ENCODE assay signal across 9 mouse cellular contexts in the genomic region with DNA sequence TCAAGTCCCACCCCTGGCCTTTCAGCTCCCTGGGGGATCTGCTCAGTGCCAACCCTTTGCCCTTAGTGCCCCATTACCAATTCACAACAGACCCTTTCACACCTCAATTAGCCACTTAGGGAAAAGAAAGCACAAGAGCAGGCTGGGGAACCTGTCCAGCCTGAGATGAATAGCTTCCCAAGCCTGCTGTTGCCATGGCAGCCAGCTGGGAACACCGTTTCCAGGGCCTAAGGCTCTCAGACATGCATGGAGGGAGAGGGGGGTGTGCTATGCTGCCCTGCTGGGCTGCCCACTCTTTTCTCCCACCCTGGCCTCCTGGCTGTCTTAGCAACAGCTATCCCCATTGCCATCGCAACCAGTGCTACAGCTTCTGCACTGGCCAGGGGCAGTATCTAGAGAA. TPM values are rescaled to one million over a fixed set of nuclear protein-coding genes. Genes with fewer than 3 reads are reported as not detected.
DNase-seq lines count a peak whose midpoint lies in the region; ATAC-seq lines count a peak whose summit lies in the region.
"Had no signal": no experiment of that assay in that cellular context is flagged by ENCODE, and none has a peak within 500 bp of the region (broad histone marks: within the 10 kb centered on the region; RNA-seq: fewer than 3 reads in every experiment).

No protein-coding gene starts in this region.

- no peak overlapping the region for H3K4me2 ChIP-seq in forebrain, embryonic 11.5 days (ENCODE audit: low read depth, low read length, severe bottlenecking)
- H3K4me2 ChIP-seq in limb, embryonic 12.5 days = no peak overlapping the region
- no peak overlapping the region for H3K4me2 ChIP-seq in stomach, embryonic 14.5 days (replicated peaks; ENCODE audit: low read depth, low read length)

- H3K36me3 ChIP-seq in forebrain, embryonic 11.5 days (ENCODE audit: control insufficient read depth, insufficient read depth, low read length) = no peaks in the 10 kb centered on the region
- H3K36me3 ChIP-seq in limb, embryonic 12.5 days = no peaks in the 10 kb centered on the region
- H3K36me3 ChIP-seq in stomach, embryonic 14.5 days (ENCODE audit: control insufficient read depth, insufficient read depth, low read length) = no peaks in the 10 kb centered on the region

- 0% methylated on average over 2 of the region's 2 CpGs for WGBS in forebrain, embryonic 11.5 days
- 5% methylated on average over 2 of the region's 2 CpGs for WGBS in limb, embryonic 12.5 days
- 8% methylated on average over 2 of the region's 2 CpGs for WGBS in stomach, embryonic 14.5 days

- H3K9ac ChIP-seq in forebrain, embryonic 11.5 days (ENCODE audit: low read length) = no peak overlapping the region
- H3K9ac ChIP-seq in limb, embryonic 12.5 days (replicated peaks) = no peak overlapping the region
- H3K9ac ChIP-seq in stomach, embryonic 14.5 days (replicated peaks; ENCODE audit: low read depth, low read length) = no peak overlapping the region

- peak; percentile 56 to 65 for DNase-seq in cerebellum, postnatal 10 days
- DNase-seq in cerebellum, postnatal 36 days = no peak
- DNase-seq in forebrain, embryonic 11.5 days (ENCODE audit: low spot score) = peak; percentile 93
- DNase-seq in kidney, adult 9 months = peak; percentile 34
- no peak for DNase-seq in thymus, postnatal 14 days

- no peaks in the 10 kb centered on the region for H3K27me3 ChIP-seq in forebrain, embryonic 11.5 days (ENCODE audit: control insufficient read depth, insufficient read depth, low read length)
- H3K27me3 ChIP-seq in limb, embryonic 12.5 days = no peaks in the 10 kb centered on the region
- H3K27me3 ChIP-seq in stomach, embryonic 14.5 days (ENCODE audit: control insufficient read depth, insufficient read depth, low read length) = no peaks in the 10 kb centered on the region

- no peaks in the 10 kb centered on the region for H3K9me3 ChIP-seq in forebrain, embryonic 11.5 days (ENCODE audit: control insufficient read depth, low read length)
- H3K9me3 ChIP-seq in limb, embryonic 12.5 days = no peaks in the 10 kb centered on the region
- H3K9me3 ChIP-seq in stomach, embryonic 14.5 days (ENCODE audit: control insufficient read depth, low read depth, low read length) = no peaks in the 10 kb centered on the region

- peak overlapping the region; percentile 8; the same call in 1 of the 2 replicates for H3K27ac ChIP-seq in forebrain, embryonic 11.5 days (ENCODE audit: low read depth, low read length)
- H3K27ac ChIP-seq in limb, embryonic 12.5 days = no peak overlapping the region
- no peak overlapping the region for H3K27ac ChIP-seq in stomach, embryonic 14.5 days (ENCODE audit: low read length)

- H3K4me1 ChIP-seq in forebrain, embryonic 11.5 days (replicated peaks; ENCODE audit: control insufficient read depth, insufficient read depth, low read length) = peaks cover 8% of the 10 kb centered on the region; the same call in 1 of the 2 replicates
- H3K4me1 ChIP-seq in limb, embryonic 12.5 days (replicated peaks) = 0 out of 2 replicates have a peak, but pooled peaks cover 4% of the 10 kb centered on the region
- H3K4me1 ChIP-seq in stomach, embryonic 14.5 days (ENCODE audit: control insufficient read depth, insufficient read depth, low read length) = peaks cover 5% of the 10 kb centered on the region; the same call in 1 of the 2 replicates

- H3K4me3 ChIP-seq in forebrain, embryonic 11.5 days (ENCODE audit: low read depth, low read length) = no peak overlapping the region
- H3K4me3 ChIP-seq in limb, embryonic 12.5 days (replicated peaks) = no peak overlapping the region
- no peak overlapping the region for H3K4me3 ChIP-seq in stomach, embryonic 14.5 days (ENCODE audit: low read depth, low read length)
- H3K4me3 ChIP-seq: megakaryocyte, embryonic 14.5 days had no signal

- ATAC-seq in forebrain, embryonic 11.5 days (replicated peaks; ENCODE audit: low FRiP score) = peak; percentile 97
- peak; percentile 90 for ATAC-seq in limb, embryonic 12.5 days (ENCODE audit: insufficient number of reproducible peaks, insufficient read depth, low FRiP score, low TSS enrichment, low read depth)
- ATAC-seq in stomach, embryonic 14.5 days (ENCODE audit: insufficient number of reproducible peaks, insufficient read depth, low FRiP score, low read depth) = peak; percentile 78; the same call in 1 of the 2 replicates
- no peak for ATAC-seq in inflammation-experienced regulatory T-cells, adult 6 months

RNA-seq across cellular contexts. Expression of gene Jam3, which starts 47.9 kb away (rescaled TPM):
- 168 and 176 TPM in 2 replicates for polyA plus RNA-seq in forebrain, embryonic 11.5 days (2014; fragmentation: Nextera tagmentation; extraction: Ambion mirVana)
- 127 and 131 TPM in 2 replicates for polyA plus RNA-seq in limb, embryonic 12.5 days (2016; fragmentation: Nextera tagmentation; extraction: Ambion mirVana)
- 70.0 and 70.5 TPM in 2 replicates for polyA plus RNA-seq in stomach, embryonic 14.5 days (2014; fragmentation: Nextera tagmentation; extraction: Ambion mirVana)
- under 1 TPM in 2 of 3 experiments, not detected in 1; 0.74 to 0.95 TPM for polyA plus RNA-seq in inflammation-experienced regulatory T-cells, adult 6 months (2017; shearing (Covaris generic))

Comparison
In these comparisons a context has a peak if more than half of its experiments do, and no peak if none do; other contexts are left out.
1. DNase-seq: peak in cerebellum, postnatal 10 days (2 of 2), forebrain, embryonic 11.5 days (single experiment) and kidney, adult 9 months (single experiment); none in cerebellum, postnatal 36 days (0 of 2) and thymus, postnatal 14 days (single experiment).
2. RNA of gene Jam3, which starts 47.9 kb away (polyA plus RNA-seq): 168 to 176 TPM in forebrain, embryonic 11.5 days, 127 to 131 TPM in limb, embryonic 12.5 days and 70.0 to 70.5 TPM in stomach, embryonic 14.5 days; 0.74 to 0.95 TPM in inflammation-experienced regulatory T-cells, adult 6 months; every median in the first group is over 10 times any median in the second.